Mouse (Mus musculus) frontal cortex, adult (tissue): ENCODE data around the gene Bsn.

Source experiments
- ATAC-seq: cut with Nextera tagmentation; 2 replicates; pipeline ENCODE4 v1.9.2; 2017; ENCODE audit warnings: mild to moderate bottlenecking, moderate library complexity, mixed read lengths; ENCODE audit not compliant: low TSS enrichment

Gene Bsn

DNA sequence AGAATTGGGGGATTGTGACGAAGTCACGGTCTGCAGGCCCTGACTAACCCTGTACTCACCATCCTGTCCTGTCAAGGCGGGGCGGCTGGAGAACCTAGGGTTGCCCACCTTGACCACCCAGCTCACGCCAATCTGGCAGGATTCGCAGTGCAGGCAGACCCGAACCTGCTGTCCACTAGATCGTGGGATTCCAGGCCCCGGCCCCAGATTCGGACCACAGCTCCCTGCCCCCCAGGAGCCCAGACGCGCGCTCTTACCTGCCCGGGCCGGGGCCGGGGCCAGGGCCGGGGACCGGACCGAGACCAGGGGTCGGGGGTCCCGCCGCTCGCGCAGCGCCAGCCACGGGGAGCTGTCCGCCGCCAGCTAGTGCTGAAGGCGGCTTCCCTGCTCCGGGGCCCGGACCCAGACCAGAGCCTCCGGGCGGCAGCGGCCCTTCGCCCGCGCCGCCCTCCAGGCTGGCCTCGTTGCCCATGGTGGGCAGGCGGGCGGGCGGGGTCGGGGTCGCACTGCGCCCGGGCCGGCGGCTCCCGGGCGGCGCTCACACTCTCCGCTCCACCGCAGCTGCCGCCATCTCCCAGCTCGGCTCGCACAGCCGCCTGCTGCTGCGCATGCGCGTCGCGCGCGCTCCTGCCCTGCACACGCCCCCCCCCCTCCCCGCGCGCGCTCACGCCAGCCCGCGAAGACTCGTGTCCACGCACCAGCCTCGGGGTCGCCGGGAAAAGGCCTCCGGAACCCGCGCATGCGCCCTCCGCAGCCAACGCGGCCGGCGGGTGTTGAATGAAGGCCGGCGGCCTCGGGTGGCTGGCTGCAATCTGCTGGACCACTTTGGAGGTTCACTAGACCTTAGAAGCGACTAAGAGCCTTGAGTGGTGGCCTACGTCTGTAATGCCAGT, at the start of gene Bsn:
Gene Bsn, minus strand, starts transcription at position 598 of the 893 bp plus-strand sequence.
- peak; percentile 42 for ATAC-seq

DNA sequence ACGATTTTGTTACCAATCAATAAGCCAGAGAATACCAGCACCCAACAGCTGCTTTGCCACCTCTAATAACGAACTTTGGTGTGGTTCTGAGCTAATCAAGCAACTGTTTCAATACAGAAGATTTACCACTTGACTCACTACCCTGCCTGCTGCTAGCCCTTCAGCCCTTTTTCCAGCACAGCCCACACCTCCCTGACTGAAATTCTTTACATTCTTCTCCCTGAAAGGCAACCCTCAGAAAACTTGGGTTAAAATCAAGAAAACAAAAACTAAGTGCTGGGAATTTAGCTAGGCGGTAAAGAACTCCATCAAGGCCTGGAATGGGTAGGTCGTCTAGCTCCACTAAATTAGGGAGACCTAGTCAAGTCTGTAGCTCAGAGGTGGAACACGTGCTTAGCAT, 49.8 kb upstream of the Bsn start:
- ATAC-seq = no peak

DNA sequence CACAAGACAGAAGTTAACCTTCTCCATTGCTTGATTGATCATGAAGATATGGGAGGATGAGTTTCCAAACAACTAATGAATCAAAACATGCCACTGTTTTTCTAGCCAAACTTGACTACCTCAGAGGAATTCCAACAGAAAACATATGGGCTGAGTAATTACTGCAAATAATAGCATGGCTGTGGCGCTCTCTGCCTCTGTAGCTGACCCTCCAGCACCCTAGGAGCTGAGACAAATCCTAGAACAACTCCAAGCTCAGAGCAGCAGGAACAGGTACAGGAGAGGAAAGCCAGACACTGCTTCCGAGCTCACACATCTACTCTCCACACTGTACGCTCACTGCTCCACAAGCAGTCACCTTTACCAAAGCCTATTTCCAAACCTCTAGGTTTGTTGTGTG, 48.6 kb upstream of the Bsn start:
- ATAC-seq = no peak

DNA sequence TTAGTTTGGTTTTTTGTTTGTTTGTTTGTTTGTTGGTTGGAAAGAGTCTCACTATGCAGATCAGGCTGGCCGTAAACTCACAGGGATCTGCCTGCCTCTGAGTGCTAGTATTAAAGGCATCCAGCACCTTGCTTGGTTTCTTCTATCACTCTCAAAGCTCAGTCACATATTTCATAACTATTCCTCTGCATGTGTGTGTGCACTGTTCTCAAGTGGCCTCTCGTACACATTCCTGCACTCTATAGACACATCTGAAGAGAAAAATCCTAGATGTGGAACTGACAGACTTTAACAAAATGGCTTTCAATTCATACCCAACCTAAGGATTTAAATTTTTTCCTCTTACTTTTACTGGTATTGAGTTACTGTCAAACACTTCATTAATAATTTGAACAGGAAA, 48.2 kb upstream of the Bsn start:
- ATAC-seq = no peak

DNA sequence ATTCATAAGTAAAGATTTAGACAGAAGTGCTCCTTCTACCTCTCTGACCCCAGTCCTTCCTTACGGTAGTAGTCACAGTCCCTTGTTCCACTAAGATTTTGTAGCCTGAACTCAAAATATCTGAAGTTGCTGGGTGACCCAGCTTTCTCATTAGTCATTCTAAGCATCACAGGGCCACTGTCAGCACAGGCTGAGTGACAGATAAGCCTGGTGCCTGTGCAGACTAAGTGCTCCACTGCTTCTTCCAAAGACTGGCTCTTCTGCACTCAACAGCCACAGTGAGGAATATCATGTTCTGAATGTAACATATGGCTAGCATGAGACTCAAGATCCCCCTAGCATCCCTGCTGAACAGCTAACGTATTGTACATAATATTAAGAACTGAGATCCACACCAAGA, 44.5 kb upstream of the Bsn start:
- ATAC-seq = peak; percentile 34; the same call in 1 of the 2 replicates

DNA sequence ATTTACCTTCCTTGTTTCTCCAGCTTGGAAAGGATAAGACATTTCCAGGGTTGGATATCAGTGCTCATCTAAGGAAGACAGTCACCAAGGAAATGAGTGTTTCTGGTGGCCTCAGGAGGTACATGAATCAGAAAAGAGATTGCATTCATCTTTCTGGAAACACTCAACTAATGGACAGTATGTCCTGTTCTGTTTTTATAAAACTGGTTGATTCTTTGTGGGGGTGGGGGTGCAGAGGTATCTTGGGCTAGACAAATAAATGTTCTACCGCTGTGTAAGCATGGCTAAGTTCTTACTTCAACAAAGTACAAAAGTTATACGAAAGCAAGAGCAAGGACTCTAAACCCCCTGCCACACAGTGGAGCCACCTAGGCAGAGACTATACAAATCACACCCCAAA, 42.7 kb upstream of the Bsn start:
- no peak for ATAC-seq

DNA sequence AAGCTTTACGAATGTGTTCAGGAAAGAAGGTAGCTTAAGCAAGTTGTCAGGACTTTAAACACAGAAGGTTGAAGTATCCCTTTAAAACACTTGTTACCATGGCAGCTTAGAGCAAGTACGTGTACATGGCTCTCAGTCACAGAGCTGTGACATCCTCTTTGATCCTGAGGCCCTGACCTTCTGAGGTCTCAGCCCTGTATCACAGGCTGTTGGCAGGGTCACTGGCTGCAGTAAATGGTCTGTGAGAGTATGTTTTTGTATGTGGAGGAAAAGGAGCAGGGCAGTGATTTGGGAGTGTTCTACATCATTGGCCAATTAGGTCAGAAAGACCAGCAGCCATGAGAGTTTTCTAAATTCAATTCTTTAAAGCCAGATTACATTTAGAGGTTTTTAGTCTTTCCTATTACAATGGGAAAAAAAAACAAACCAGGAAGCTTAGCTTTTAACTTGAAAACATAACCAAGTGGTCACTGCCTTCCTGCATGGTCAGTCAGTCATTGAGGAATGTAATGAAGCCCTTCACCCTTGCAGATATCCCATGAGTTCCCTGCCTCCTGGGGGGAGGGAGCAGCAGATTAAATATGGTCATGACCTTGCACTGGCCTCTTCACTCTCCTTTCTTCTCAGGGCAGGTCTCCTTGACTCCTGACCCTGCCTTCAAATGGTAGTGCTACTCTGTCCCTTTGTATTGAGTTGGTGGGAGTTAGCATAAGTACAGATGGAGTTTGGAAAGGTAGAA, 37.9 kb upstream of the Bsn start:
- ATAC-seq = no peak

DNA sequence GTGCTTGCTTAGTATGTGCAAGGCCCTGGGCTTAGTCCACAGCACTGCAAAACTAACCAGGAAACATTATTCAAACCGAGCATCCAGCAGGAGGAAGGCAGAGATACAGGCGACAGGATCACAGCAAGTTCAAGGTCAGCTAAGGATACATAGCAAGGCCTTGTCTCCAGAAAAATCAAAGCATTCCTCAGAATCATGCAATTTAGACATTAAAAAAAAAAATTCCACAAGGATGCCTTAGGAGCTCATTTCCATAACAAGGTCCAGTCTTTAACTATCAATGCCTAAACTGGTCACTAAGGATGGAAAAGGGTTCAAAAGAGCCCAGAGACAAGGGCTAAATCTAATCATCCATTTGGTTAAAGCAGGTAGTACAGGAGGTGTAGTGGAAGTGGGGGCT, 35.0 kb upstream of the Bsn start:
- ATAC-seq = no peak

DNA sequence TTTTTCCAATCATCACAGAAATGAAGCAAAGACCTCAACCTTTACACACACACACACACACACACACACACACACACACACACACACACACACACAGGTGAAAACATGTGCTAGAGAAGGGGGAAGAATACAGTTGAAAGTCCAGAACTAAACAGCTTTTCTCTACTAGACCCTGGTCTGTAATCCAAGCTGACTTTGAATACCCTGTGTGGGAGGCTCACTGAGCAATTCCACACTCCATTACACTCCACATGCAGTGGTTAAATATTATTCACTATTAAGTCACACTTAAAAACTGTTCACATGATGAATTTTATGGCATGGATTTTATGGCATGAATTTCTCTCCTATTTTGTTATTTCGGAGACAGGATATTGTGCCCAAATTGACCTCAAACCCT, 33.4 kb upstream of the Bsn start:
- ATAC-seq = no peak

DNA sequence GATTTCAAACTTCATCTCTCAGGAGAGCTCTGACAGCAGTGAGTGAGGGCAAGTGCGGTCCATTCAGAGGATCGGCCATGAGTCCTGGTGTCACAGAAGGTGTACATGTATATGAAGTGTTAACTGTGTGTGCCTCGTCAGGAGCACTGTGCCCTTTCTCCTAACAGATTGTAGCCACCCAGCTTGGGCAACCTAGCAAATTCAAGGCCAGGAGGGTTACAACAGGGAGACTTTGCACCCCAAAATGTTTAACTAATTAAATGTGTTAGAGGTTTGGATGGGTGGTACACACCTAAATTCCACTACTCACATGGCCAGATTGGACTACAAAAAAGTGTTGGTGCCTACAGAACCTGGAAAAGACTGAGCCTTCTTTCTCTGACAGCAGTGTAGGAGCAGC, 31.4 kb upstream of the Bsn start:
- no peak for ATAC-seq

DNA sequence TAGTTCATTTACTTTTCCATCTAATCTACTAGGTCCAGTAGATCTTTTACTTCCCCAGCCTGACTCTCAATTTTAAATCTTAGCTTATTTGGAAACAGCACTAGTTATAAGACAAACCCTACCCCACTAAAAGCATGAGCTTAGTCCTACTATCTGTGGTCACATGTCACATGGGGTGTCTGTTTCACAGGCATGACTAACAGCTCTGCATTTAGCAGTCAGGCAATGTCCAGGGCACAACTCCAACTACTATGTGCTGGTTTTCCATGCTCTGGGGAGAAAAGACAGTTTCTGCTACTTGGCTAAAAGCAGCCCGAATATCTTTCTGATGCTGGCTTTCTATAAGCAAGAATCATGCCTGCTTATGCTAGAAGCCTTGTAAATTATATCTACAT, 30.2 kb upstream of the Bsn start:
- peak; percentile 85 for ATAC-seq

DNA sequence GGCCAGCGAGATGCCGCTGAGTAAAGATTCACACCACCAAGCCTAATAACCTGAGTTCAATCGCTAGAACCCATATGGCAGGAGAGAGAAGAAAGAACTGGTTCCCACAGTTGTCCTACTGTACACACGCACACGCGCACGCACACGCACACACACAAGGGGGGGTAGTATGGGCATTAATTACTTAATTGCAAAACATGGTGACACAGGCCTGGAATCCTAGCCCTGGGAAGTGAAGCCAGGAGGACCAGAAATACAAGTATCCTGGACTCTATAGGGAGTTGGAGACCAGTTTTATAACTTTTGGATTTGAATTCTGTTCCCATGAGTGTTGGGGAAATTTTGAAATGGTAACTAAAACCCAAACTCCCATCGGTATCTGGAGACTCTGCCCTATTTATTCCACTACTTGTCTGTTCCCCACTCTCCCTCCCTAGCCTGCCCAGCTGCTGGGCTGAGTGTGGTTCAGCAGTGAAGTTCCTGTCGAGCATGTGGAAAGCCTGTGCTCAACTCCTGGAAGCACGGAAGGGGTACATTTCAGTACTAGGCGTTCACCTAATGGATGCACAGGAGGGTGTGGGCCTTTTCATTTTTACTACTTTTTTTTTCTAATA, 29.7 kb upstream of the Bsn start:
- no peak for ATAC-seq

DNA sequence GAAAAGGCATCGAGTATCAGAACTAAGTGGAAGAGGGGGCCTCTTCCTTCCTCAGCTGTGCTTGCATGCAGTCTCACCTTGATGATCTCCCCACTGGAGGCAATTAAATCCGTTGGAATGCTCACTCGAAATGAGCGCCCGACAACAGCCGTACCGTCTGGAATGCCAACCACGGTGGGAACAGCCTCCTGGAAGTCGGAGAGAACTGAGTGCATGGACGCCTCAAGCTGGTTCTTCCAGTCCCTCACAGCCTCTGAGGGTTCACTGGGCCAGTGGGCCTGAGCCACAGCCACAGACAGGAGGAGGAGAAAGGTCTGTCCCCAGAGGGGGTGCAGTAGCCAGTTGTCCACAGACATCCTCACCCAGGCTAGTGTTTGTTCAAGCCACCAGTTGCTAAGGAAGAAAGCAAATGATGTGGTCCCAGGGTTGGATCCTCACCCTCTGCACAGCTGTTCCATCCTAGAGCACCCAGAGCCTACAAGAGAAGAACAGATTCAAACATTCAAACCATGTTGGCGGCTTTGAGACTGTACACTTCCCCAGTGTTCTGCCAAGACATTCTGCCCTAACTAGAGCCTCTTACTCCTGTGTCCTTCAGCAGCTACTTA, 27.9 kb upstream of the Bsn start:
- ATAC-seq = no peak

DNA sequence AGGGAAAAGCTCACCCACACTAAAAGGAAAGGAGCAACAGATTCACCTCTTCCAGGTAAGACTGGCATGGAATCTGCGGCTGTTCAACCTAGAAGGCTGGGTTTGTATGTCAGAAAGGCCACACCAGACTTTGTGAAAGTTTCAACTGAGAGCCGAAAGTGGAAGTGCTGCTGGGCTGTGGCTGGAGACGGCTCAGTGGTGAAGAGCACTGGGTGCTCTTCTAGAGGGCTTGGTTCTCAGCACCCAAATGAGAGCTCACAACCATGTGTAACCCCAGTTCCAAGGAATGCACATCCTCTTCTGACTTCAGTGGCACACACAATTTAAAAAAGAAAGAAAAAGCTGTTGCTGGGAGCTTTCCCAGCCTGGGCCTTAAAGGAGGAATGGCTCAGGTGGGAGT, 27.2 kb upstream of the Bsn start:
- ATAC-seq = no peak

DNA sequence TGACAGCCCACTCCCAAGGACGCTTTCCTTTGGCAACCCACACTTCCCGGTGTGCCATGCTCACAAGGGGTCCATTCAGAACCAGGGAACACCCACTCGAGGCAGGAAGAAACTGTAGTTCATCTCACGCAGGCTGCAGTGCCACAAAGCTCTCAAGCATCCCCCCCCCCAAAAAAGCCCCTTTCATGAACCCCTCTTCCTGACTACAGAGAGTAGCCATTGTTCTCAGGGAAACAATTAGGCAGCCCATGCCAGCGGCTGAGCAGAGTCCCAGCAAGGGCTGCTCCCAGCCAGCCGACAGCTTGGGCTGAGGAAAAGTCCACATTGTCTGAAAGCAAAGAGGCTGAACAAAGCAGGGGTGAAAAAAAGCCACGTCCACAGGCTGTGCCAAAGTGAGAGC, 22.9 kb upstream of the Bsn start:
- 0 out of 2 replicates have a peak, but pooled peaks have one; percentile 35 for ATAC-seq

DNA sequence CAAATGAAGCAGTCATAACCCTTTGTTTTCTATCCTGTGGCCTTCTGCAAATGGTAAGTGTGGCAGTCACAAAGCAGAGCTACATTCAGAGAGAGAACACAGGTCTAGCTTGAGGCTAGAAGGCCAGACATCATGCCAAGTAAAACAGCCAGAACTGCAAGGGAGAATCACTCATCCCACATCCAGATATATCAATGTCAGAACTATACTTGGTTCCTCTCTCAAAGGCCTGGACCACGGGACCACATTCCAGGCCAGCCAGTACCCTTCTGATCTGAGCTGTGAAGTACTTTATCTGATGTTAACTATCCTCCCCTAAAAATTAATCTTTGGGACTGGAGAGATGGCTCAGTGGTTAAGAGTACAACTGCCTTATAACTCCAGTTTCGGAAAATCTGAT, 22.2 kb upstream of the Bsn start:
- ATAC-seq = no peak

DNA sequence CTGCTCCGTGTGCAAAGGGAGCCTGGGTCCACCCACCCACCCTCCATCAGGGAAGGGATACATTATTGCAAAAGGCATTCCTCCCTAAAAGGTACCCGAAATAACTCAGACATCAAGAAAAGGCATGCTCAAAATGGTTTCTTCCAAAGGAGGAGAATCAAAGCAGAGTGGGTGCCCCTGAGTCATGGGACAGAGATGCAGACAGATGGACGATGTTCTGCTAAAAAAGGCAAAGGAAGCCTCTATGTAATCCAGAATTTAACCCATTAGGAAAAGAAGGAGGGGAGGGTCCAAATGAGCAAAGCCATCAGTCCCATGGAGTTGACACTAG, 15.4 kb upstream of the Bsn start:
- peak; percentile 58 for ATAC-seq

DNA sequence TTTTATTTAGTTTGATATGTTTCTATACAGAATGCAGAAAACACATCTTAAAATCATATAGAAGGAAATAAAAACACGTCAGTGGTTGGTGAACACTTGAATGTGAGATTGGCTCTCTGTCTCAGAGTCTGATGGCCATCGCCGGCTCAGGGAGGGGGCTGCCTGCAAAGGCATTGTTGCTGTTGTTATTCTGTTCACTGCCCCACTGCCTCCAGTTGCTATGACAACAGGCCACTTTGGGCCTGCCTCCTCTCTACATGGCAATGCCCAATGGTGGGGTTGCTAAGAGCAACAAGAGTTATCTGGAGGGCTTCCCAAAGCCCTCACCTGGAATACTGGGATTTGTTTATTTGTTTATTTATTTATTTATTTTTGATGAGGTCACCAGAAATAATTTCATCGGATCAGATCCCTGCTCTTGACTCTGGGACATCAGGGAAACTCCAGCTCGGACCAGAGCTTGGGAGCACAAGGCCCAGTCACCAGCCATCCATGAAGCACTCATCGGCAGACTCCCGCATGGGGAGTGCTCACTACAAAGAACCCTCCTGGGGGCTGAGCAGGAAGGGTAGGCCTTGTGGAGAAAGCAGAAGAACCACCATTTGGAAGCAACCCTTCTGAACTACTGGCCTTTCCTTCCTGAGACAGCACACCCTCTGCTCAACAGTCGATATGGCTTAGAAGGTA, 14.8 kb upstream of the Bsn start:
- no peak for ATAC-seq

DNA sequence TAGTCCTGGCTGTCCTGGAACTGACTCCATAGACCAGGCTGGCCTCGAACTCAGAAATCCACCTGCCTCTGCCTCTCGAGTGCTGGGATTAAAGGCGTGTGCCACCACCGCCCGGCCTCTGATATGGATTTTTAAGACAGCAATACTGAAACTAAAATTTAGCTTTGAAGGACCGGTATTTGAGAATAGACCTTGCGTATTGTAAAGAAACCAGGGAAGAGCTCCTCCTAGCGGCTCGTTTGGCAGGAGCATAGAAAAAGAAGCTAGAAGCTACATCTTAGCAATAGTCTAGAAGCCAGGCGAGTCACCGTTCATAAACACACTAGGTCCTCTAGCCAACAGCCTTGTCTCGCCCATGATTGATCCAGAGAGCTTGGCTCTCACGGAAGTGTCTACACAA, 12.8 kb upstream of the Bsn start:
- ATAC-seq = 0 out of 2 replicates have a peak, but pooled peaks have one; percentile 24

DNA sequence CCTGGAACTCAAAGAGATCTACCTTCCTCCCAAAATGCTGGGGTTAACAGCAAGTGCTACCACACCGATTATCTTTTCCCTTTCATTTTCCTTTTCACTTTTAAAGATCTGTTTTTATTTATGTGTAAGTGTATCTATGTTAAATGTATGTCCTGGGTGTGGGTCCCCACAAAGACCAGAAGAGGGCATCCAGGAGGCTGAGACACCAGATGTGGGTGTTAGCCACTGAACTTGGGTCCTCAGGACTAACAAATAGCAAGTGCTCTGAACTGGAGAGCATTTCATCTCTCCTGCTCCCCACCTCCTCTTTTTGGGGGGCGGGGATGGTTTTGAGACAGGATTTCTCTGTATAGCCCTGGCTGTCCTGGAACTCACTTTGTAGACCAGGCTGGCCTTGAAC, 12.0 kb upstream of the Bsn start:
- no peak for ATAC-seq

DNA sequence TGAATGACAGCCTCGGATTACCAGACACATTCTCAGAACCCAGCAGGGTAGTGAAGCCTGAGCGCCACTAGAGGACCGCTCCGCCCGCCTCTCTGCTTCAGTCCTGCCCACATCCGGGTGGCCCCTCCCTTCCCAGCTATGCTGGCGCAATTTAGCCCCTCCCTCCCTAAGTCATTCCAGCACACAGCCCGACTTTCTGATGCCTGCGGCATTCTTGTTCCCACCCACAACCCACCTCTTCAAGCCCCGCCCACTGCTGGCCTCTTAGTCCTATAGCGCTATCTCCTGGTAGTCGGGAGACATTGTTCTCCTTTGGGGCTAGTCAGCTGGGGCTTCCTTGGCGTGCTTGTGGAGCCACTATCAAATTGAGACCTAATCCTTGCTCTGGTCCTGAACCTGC, 11.0 kb upstream of the Bsn start:
- peak; percentile 83 for ATAC-seq

DNA sequence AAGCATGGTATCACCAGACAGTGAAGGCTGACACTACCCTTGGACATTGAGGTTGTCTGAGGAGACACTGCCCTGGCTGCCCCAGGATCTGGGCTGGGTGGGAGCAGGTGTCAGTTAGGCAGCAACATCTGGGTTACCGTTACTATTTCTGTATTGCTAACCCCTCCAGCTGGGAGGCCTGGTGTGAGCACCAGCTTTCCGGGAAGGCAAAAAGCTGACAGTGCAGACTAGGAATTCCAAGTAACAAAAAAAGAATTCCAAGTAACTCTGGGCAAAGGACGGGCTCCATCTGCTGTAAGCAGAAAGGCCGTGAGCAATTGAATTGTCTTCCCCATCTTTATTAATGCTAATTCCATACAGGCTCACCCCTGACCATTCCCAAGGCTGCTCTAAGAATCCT, 8.4 kb upstream of the Bsn start:
- ATAC-seq = no peak
